Mouse (Mus musculus): ENCODE measurements around the gene Cpne1.

DNA sequence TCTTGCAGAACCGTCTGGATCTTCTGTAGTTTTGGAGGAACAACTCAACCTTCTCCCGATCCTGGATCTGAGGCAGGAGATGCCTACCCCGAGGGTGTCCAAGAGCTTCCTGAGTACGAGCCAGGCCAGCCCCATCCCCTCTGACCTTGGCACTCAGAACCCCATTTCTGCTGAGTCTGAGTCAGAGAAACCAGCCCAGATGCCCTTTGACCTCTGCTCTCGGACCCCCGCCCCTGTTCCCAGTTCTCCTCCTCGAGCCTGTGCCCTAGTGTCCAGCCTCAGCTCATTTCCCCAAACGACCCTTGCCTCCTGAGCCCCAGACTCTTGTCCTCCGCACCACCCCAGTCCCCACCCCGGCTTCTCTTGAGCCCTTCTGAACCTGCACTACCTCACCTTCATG lies 45.6 kb downstream of the Cpne1 start:
- TF ChIP-seq USF1 (IDR thresholded peaks at IDR 0.05; ENCODE audit: low read depth) (no peak), FOSL1 (IDR thresholded peaks at IDR 0.05; ENCODE audit: insufficient read depth, low read length, poor library complexity, severe bottlenecking) (no peak), CTCF (IDR thresholded peaks at IDR 0.05; ENCODE audit: control insufficient read depth, insufficient read depth, insufficient read length) (no peak), CEBPB (IDR thresholded peaks at IDR 0.05; ENCODE audit: low read depth) (no peak), MYOG (IDR thresholded peaks at IDR 0.05; ENCODE audit: control insufficient read depth, extremely low read depth, insufficient read length) (no peak)
